Mouse (Mus musculus): ENCODE measurements around the gene Snorc.

Gene Snorc

GRCm38 (mm10) chr1:87510845-87511244 lies 40.8 kb downstream of the Snorc start:
- no peak for DNase-seq

GRCm38 (mm10) chr1:87520467-87520866 lies 50.4 kb downstream of the Snorc start:
- DNase-seq, result no peak

GRCm38 (mm10) chr1:87521523-87521922 lies 51.5 kb downstream of the Snorc start:
- DNase-seq, result no peak

GRCm38 (mm10) chr1:87525041-87525440 lies 55.0 kb downstream of the Snorc start:
- no peak for DNase-seq

All from lung, postnatal 14 days (tissue).